Mouse (Mus musculus) thymus, adult 2 months (tissue): ENCODE results near the gene Egfl6.

Experiments
- CTCF ChIP-seq: fragments of 200-500 bp; IDR thresholded peaks from 2 replicates; pipeline ENCODE4 v1.5.1; 2012; ENCODE audit warnings: mild to moderate bottlenecking, control low read depth, low read length, moderate library complexity, borderline replicate concordance; ENCODE audit not compliant: control insufficient read depth, poor library complexity, insufficient read depth; ENCODE audit errors: extremely low read depth
- POLR2A ChIP-seq: fragments of 200-500 bp; IDR thresholded peaks from 2 replicates; pipeline ENCODE4 v1.6.1; 2012; ENCODE audit warnings: mild to moderate bottlenecking, low read length, control low read depth, moderate library complexity; ENCODE audit not compliant: control insufficient read depth, poor library complexity, insufficient read depth; ENCODE audit errors: extremely low read depth

- TF ChIP-seq POLR2A (no peak), CTCF (no peak)
Measured at GRCm38 (mm10) chrX:166620900-166621299, 35.4 kb upstream of the Egfl6 start.
